Mouse (Mus musculus) thymus, adult 2 months (tissue): ENCODE data around the gene Ppif.

ENCODE experiments used
- CTCF ChIP-seq: fragments of 200-500 bp; IDR thresholded peaks from 2 replicates; pipeline ENCODE4 v1.5.1; 2012; ENCODE audit warnings: mild to moderate bottlenecking, control low read depth, low read length, moderate library complexity, borderline replicate concordance; ENCODE audit not compliant: control insufficient read depth, poor library complexity, insufficient read depth; ENCODE audit errors: extremely low read depth
- POLR2A ChIP-seq: fragments of 200-500 bp; IDR thresholded peaks from 2 replicates; pipeline ENCODE4 v1.6.1; 2012; ENCODE audit warnings: mild to moderate bottlenecking, low read length, control low read depth, moderate library complexity; ENCODE audit not compliant: control insufficient read depth, poor library complexity, insufficient read depth; ENCODE audit errors: extremely low read depth

DNA sequence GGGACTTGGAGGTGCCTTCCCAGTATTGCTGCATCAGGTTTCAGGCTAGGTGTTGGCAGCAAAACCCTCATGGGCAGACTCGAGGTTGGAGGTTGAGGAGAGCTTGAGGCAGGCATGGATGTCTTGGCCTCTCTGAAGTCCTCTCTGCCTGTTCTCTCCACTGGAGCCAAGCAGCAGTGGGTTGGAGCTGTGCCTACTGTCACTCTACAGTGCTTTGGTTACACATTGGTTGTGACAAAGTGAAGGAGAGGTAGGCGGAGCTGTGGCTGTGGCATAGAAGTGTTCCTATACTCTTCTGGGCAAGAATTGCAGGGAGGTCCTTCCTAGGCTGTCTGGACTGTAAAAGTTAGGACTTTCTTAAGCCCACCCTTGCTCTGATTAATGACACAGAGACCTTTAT, 2.4 kb downstream of the Ppif start:
- TF ChIP-seq CTCF: no peak
- no peak for TF ChIP-seq POLR2A
